Mouse (Mus musculus) lung, embryonic 14.5 days (tissue): ENCODE results near the gene Nudt9. TPM values are rescaled to one million over a fixed set of nuclear protein-coding genes. Genes with fewer than 3 reads are reported as not detected.

Experiments
- ATAC-seq: fragments of 200-750 bp; cut with Nextera tagmentation; 2 replicates; pipeline ENCODE4 v1.8.0; 2017; ENCODE audit warnings: mild to moderate bottlenecking, moderate TSS enrichment, moderate library complexity; ENCODE audit not compliant: insufficient read depth
- DNase-seq: peaks from one replicate; pipeline ENCODE4 v3.0.0-alpha.2; 2015
- H3K27ac ChIP-seq: fragments of 300-500 bp; sonication (generic); 2 replicates; pipeline ENCODE4 v1.5.1; 2014; ENCODE audit warnings: low read depth, mild to moderate bottlenecking, moderate library complexity
- H3K27me3 ChIP-seq: fragments of 300-500 bp; sonication (generic); 2 replicates; pipeline ENCODE4 v1.6.1; 2014; ENCODE audit warnings: low read length, control low read depth; ENCODE audit not compliant: insufficient read depth
- H3K36me3 ChIP-seq: fragments of 300-500 bp; sonication (generic); 2 replicates; pipeline ENCODE4 v1.6.1; 2014; ENCODE audit warnings: control low read depth; ENCODE audit not compliant: insufficient read depth
- H3K4me1 ChIP-seq: fragments of 300-500 bp; sonication (generic); 2 replicates; pipeline ENCODE4 v1.6.1; 2014; ENCODE audit warnings: antibody characterized with exemption, control low read depth; ENCODE audit not compliant: insufficient read depth
- H3K4me2 ChIP-seq: fragments of 300-500 bp; sonication (generic); 2 replicates; pipeline ENCODE4 v1.6.1; 2014; ENCODE audit warnings: mild to moderate bottlenecking
- H3K4me3 ChIP-seq: fragments of 300-500 bp; sonication (generic); 2 replicates; pipeline ENCODE4 v1.5.1; 2014; ENCODE audit warnings: low read depth, low read length
- H3K9ac ChIP-seq: fragments of 300-500 bp; sonication (generic); 2 replicates; pipeline ENCODE4 v1.6.1; 2014
- H3K9me3 ChIP-seq: fragments of 300-500 bp; sonication (generic); 2 replicates; pipeline ENCODE4 v1.6.1; 2016; ENCODE audit warnings: low read depth, low read length, control low read depth
- CTCF ChIP-seq: IDR thresholded peaks from 2 replicates; pipeline ENCODE4 v1.5.1; 2016; ENCODE audit warnings: antibody characterized with exemption, low read depth
- WGBS: fragments of 180-500 bp; shearing (Covaris S2); extraction: QIAGEN DNeasy Blood & Tissue Kit; methylation state at CpG from one replicate; pipeline ENCODE4 v1.1.7; 2014; 5-methylcytosine and 5-hydroxymethylcytosine counted together
- polyA plus RNA-seq: library from polyadenylated mRNA; unstranded; fragments of >200 nt; fragmentation: Nextera tagmentation; extraction: Ambion mirVana; gene quantifications from 2 replicates; pipeline ENCODE4 v1.2.1, GENCODE M21; 2014

The Nudt9 gene
- polyA plus RNA-seq, 1 experiment from 2014 or later, result 62.0 TPM

DNA sequence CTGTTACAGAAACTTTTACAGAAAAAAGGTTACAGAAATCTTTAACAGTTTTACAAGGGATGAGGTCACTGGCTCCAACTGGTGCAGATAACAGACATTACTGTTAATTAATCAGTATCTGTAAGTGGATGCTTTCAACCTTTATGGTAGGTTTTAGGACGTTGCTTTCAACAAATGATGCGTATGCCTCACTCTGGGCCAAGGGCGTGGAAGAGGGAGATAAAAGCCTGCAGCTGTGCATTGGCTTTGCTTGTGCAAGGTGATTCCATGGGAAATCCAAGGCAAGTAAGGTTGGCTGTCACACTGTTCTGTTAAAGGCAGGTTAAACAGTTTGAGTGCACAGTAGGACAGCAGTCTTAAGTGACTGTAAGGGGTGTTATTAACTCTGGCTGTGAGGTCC lies 39.3 kb upstream of the Nudt9 start:
- DNase-seq (no peak), ATAC-seq (no peak)
- WGBS, result 67% methylated on average over 3 of the region's 3 CpGs
- H3K4me3 ChIP-seq, result no peak overlapping the region
- H3K27ac ChIP-seq, result no peak overlapping the region
- TF ChIP-seq CTCF, result no peak
- H3K27me3 ChIP-seq, result no peaks in the 10 kb centered on the region
- no peaks in the 10 kb centered on the region for H3K4me1 ChIP-seq
- H3K4me2 ChIP-seq, result no peak overlapping the region
- no peaks in the 10 kb centered on the region for H3K9me3 ChIP-seq
- no peak overlapping the region for H3K9ac ChIP-seq
- H3K36me3 ChIP-seq, result peaks cover 7% of the 10 kb centered on the region; the same call in 1 of the 2 replicates

DNA sequence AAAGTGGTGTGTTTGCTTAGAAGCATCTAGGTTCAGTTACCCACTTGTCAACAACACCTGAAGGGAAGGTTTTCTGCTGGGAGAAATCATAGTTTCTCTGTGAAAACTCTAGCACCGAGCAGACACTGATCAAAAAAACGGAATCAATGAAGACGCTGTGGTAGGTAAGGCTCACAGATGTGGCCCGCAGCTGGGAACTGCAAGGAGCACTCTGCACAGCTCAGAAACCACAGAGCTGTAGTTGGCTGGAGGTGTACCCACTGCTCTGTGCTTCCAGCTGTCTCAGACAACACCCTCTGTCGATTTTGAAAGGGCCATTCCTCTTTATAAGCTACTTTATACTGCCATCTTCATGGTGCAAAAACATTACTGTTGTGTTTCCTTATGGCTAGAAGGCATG lies 38.3 kb upstream of the Nudt9 start:
- ATAC-seq (no peak), DNase-seq (no peak)
- 69% methylated on average over 5 of the region's 5 CpGs for WGBS
- Histone ChIP-seq H3K36me3 (0 out of 2 replicates have a peak, but pooled peaks cover 7% of the 10 kb centered on the region), H3K4me3 (no peak overlapping the region), H3K27ac (no peak overlapping the region), H3K4me2 (no peak overlapping the region), H3K27me3 (no peaks in the 10 kb centered on the region), H3K4me1 (no peaks in the 10 kb centered on the region), H3K9me3 (no peaks in the 10 kb centered on the region), H3K9ac (no peak overlapping the region)
- TF ChIP-seq CTCF, result no peak

DNA sequence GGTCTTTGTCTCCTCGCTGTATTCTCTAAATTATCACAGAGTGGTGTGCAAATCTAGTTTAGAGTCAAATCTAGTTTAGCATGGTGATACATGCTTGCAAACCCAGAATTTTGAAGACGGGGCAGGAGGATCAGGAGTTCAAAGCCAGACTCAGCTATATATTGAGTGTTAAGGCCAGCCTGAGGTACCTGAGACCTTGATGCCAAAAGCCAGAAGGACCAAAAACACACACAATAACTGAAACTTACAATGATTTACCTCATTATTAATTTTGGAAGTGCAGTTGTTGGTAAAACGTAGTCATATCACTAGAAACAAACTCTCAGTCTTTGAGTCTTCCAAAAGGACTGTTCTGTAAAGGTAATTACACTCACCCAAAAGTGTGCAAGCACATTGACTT lies 36.7 kb upstream of the Nudt9 start:
- DNase-seq (no peak), ATAC-seq (no peak)
- H3K27ac ChIP-seq, result no peak overlapping the region
- no peak overlapping the region for H3K4me2 ChIP-seq
- H3K4me1 ChIP-seq, result 0 out of 2 replicates have a peak, but pooled peaks cover 3% of the 10 kb centered on the region
- no peak for TF ChIP-seq CTCF
- 87% methylated on average over 3 of the region's 3 CpGs for WGBS
- H3K4me3 ChIP-seq, result no peak overlapping the region
- H3K9ac ChIP-seq, result no peak overlapping the region
- 0 out of 2 replicates have a peak, but pooled peaks cover 7% of the 10 kb centered on the region for H3K36me3 ChIP-seq
- no peaks in the 10 kb centered on the region for H3K9me3 ChIP-seq
- H3K27me3 ChIP-seq, result no peaks in the 10 kb centered on the region

GRCm38 (mm10) chr5:104010261-104010660 lies 35.8 kb upstream of the Nudt9 start:
- Histone ChIP-seq H3K27me3 (no peaks in the 10 kb centered on the region), H3K9me3 (no peaks in the 10 kb centered on the region), H3K9ac (no peak overlapping the region), H3K4me2 (no peak overlapping the region), H3K27ac (no peak overlapping the region), H3K4me1 (0 out of 2 replicates have a peak, but pooled peaks cover 3% of the 10 kb centered on the region), H3K4me3 (no peak overlapping the region), H3K36me3 (0 out of 2 replicates have a peak, but pooled peaks cover 7% of the 10 kb centered on the region)
- no peak for TF ChIP-seq CTCF
- 49% methylated on average over 7 of the region's 7 CpGs for WGBS
- DNase-seq (peak; percentile 83), ATAC-seq (peak; percentile 71; the same call in 1 of the 2 replicates)

- no peaks in the 10 kb centered on the region for H3K9me3 ChIP-seq
- no peaks in the 10 kb centered on the region for H3K27me3 ChIP-seq
- peak; percentile 62 for ATAC-seq
- H3K36me3 ChIP-seq, result 0 out of 2 replicates have a peak, but pooled peaks cover 7% of the 10 kb centered on the region
- DNase-seq, result peak; percentile 85
- 0 out of 2 replicates have a peak, but pooled peaks cover 3% of the 10 kb centered on the region for H3K4me1 ChIP-seq
- H3K4me3 ChIP-seq, result no peak overlapping the region
- no peak overlapping the region; the same call in 1 of the 2 replicates for H3K27ac ChIP-seq
- H3K9ac ChIP-seq, result no peak overlapping the region
- no peak for TF ChIP-seq CTCF
- no peak overlapping the region for H3K4me2 ChIP-seq
Observed at GRCm38 (mm10) chr5:104011419-104011818, 34.7 kb upstream of the Nudt9 start.

DNA sequence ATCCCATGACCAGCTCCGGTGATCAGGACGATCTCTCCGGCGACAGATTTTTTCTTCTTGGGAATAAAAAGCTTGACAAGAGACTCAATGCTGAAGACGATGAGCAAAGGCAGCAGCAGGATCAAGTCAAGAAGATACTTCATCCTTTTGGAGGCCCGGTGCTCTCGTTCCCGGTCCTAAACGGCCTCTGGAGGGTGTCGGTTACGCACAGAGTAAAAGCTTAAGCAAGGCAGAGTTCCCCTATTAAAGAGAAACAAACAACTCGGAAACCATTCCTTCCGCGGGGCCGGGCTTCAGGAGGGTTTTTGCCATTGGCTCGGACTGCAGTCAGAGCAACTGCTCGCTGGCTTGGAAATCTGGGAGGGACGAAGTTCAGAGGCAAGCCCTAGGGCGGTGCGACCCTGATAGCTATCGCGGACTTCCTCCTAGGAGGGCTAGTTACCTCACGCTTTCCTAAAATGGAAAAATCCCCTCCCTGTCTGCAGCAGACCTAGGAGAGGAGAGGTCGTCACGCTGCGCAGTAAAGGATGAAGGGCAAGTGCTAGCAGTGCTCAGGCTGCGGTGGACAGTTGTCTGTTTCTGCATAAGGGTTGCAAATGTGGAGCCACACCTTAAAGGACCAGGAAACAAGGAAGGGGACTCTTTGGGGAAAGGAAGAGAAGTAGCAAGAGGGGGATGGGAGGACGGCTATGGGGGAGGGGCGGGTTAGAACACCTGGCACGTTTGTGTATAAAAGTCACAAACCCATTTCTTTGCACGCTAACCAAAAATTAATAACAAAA lies 24.3 kb upstream of the Nudt9 start, which contains the start of gene Hsd17b11:
Gene Hsd17b11 (minus strand): TSS at position 323 of the 782 bp plus-strand sequence.
- Histone ChIP-seq H3K4me2 (peak within 1 kb of the TSS; percentile 70), H3K36me3 (0 out of 2 replicates have a peak, but pooled peaks cover 4% of the 10 kb centered on the region), H3K27me3 (no peaks in the 10 kb centered on the region), H3K27ac (peak within 1 kb of the TSS; percentile 90), H3K4me3 (peak within 1 kb of the TSS; percentile 52), H3K9ac (peak within 1 kb of the TSS; percentile 69), H3K4me1 (peaks cover 6% of the 10 kb centered on the region), H3K9me3 (no peaks in the 10 kb centered on the region)
- peak; percentile 94 for DNase-seq
- under 1% methylated on average over 31 of the region's 31 CpGs for WGBS
- TF ChIP-seq CTCF, result no peak
- peak; percentile 94 for ATAC-seq

DNA sequence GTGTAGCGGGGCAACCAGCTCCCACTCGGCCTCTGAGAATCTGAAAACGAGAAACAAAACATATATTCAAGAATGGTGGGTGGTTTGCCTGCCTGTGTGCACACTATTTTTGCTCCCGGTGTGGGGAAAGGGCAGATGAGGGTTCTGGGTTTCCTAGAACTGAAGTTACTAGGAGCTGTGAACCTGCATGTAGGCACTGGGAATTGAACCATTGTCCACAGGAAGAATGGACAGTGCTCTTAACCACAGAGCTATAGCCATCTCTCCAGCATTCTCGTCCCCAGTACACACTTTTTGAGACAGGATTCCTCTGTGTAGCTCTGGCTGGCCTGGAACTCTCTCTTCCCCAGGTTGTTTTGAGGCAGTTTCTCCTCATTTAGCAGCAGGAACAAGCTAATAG lies 23.5 kb upstream of the Nudt9 start:
- Histone ChIP-seq H3K27ac (no peak overlapping the region), H3K9ac (no peak overlapping the region), H3K4me1 (peaks cover 6% of the 10 kb centered on the region), H3K4me3 (peak overlapping the region; percentile 52; the same call in 1 of the 2 replicates), H3K9me3 (no peaks in the 10 kb centered on the region), H3K4me2 (peak overlapping the region; percentile 70), H3K36me3 (0 out of 2 replicates have a peak, but pooled peaks cover 3% of the 10 kb centered on the region), H3K27me3 (no peaks in the 10 kb centered on the region)
- no peak for ATAC-seq
- no peak for DNase-seq
- TF ChIP-seq CTCF, result no peak
- 47% methylated on average over 5 of the region's 5 CpGs for WGBS
